Mouse (Mus musculus) thymus, adult 2 months (tissue): ENCODE measurements around the gene Gm49383.

Experiments used
- CTCF ChIP-seq: fragments of 200-500 bp; IDR thresholded peaks from 2 replicates; pipeline ENCODE4 v1.5.1; 2012; ENCODE audit warnings: mild to moderate bottlenecking, control low read depth, low read length, moderate library complexity, borderline replicate concordance; ENCODE audit not compliant: control insufficient read depth, poor library complexity, insufficient read depth; ENCODE audit errors: extremely low read depth
- POLR2A ChIP-seq: fragments of 200-500 bp; IDR thresholded peaks from 2 replicates; pipeline ENCODE4 v1.6.1; 2012; ENCODE audit warnings: mild to moderate bottlenecking, low read length, control low read depth, moderate library complexity; ENCODE audit not compliant: control insufficient read depth, poor library complexity, insufficient read depth; ENCODE audit errors: extremely low read depth

- TF ChIP-seq CTCF (no peak), POLR2A (no peak)
These were observed 49.7 kb downstream of the Gm49383 start for GRCm38 (mm10) chr12:69147166-69147735.
